Mouse (Mus musculus) forebrain, embryonic 15.5 days (tissue): ENCODE results near the gene Wrap53. TPM values are rescaled to one million over a fixed set of nuclear protein-coding genes. Genes with fewer than 3 reads are reported as not detected.

ENCODE experiments used
- ATAC-seq: fragments of 200-750 bp; cut with Nextera tagmentation; replicated peaks from 2 replicates; pipeline ENCODE4 v1.8.0; 2017; ENCODE audit warnings: mild to moderate bottlenecking, moderate TSS enrichment, moderate library complexity
- H3K27ac ChIP-seq: fragments of 300-500 bp; sonication (generic); replicated peaks from 2 replicates; pipeline ENCODE4 v1.5.1; 2015; ENCODE audit warnings: mild to moderate bottlenecking, inconsistent platforms
- H3K27me3 ChIP-seq: fragments of 300-500 bp; sonication (generic); 2 replicates; pipeline ENCODE4 v1.6.1; 2015; ENCODE audit warnings: inconsistent platforms
- H3K36me3 ChIP-seq: fragments of 300-500 bp; sonication (generic); 2 replicates; pipeline ENCODE4 v1.6.1; 2015; ENCODE audit warnings: mild to moderate bottlenecking, inconsistent platforms
- H3K4me1 ChIP-seq: fragments of 300-500 bp; sonication (generic); 2 replicates; pipeline ENCODE4 v1.6.1; 2015; ENCODE audit warnings: inconsistent platforms
- H3K4me2 ChIP-seq: fragments of 300-500 bp; sonication (generic); replicated peaks from 2 replicates; pipeline ENCODE4 v1.6.1; 2015; ENCODE audit warnings: mild to moderate bottlenecking, inconsistent platforms
- H3K4me3 ChIP-seq: fragments of 300-500 bp; sonication (generic); 2 replicates; pipeline ENCODE4 v1.5.1; 2015; ENCODE audit warnings: mild to moderate bottlenecking, inconsistent platforms
- H3K9ac ChIP-seq: fragments of 300-500 bp; sonication (generic); replicated peaks from 2 replicates; pipeline ENCODE4 v1.6.1; 2015; ENCODE audit warnings: mild to moderate bottlenecking, inconsistent platforms
- H3K9me3 ChIP-seq: fragments of 300-500 bp; sonication (generic); 2 replicates; pipeline ENCODE4 v1.6.1; 2016; ENCODE audit warnings: inconsistent platforms
- WGBS: fragments of 180-500 bp; shearing (Covaris S2); methylation state at CpG from one replicate; pipeline ENCODE4 v1.1.7; 2015; ENCODE audit warnings: mixed read lengths; 5-methylcytosine and 5-hydroxymethylcytosine counted together
- polyA plus RNA-seq: library from polyadenylated mRNA; unstranded; fragments of >200 nt; fragmentation: Nextera tagmentation; extraction: Ambion mirVana; gene quantifications from 2 replicates; pipeline ENCODE4 v1.2.1, GENCODE M21; 2015

The Wrap53 gene
- polyA plus RNA-seq, 1 experiment from 2014 or later: 26.3 TPM

DNA sequence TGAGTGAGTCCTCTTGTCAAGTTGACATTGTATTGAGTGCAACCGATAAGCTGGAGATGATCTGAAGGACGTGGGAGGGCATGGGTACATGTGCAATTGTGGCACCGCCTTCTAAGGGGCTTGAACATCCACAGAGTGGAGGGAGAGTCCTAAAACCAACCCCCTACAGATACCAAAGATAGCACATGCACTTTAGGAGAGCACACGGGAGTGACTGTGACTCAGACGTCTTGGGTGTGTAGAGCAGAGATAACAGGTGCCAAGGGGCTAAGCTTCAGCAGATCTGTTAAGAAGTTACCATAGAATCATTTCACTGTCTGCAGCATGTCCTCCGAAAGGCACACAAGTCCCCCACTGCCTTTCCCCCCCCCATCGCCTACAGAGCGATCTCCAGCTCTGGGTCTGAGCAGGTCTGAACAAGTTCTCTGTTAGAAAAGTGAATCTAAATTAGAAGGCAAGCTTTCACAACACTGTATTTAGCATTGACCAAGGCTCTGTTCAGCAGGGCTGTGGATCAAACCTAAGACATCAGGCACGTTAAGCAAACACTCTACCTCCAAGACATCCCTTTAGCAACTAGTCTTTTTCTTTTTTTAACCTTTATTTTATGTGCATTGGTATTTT, 58.4 kb downstream of the Wrap53 start:
- no peak overlapping the region for H3K4me3 ChIP-seq
- H3K36me3 ChIP-seq: no peaks in the 10 kb centered on the region
- 90% methylated on average over 9 of the region's 9 CpGs for WGBS
- H3K9me3 ChIP-seq: no peaks in the 10 kb centered on the region
- H3K27me3 ChIP-seq: no peaks in the 10 kb centered on the region
- H3K9ac ChIP-seq: no peak overlapping the region
- no peak overlapping the region for H3K27ac ChIP-seq
- ATAC-seq: no peak
- H3K4me2 ChIP-seq: no peak overlapping the region
- peaks cover 8% of the 10 kb centered on the region for H3K4me1 ChIP-seq

- no peaks in the 10 kb centered on the region for H3K9me3 ChIP-seq
- WGBS: 63% methylated on average over 4 of the region's 4 CpGs
- ATAC-seq: no peak
- H3K9ac ChIP-seq: no peak overlapping the region
- H3K4me2 ChIP-seq: no peak overlapping the region
- no peak overlapping the region for H3K27ac ChIP-seq
- H3K27me3 ChIP-seq: no peaks in the 10 kb centered on the region
- H3K4me3 ChIP-seq: no peak overlapping the region
- no peaks in the 10 kb centered on the region for H3K36me3 ChIP-seq
- H3K4me1 ChIP-seq: no peaks in the 10 kb centered on the region
Observed at GRCm38 (mm10) chr11:69519976-69520375, 60.1 kb downstream of the Wrap53 start.

DNA sequence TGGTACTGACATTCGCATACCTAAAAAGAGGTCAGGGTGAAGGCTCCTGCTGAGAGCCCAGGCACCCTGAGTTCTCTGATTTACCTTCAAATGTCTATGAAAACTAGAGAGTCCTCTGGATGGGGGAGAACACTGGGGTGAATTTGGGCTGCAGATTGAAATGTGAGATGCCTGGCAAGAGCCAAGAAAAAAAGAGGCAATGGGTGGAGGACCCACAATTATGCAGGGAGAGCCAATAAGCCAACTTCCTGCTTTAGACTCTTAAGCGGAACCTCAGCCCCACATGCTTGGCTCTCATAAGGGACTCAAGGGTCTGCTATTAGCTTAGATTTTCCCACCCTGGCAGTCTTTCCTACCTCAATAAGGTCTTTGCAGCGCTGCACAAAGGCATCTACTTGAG, 63.4 kb downstream of the Wrap53 start:
- no peak overlapping the region for H3K4me2 ChIP-seq
- H3K9me3 ChIP-seq: no peaks in the 10 kb centered on the region
- H3K27me3 ChIP-seq: no peaks in the 10 kb centered on the region
- no peak overlapping the region for H3K27ac ChIP-seq
- 88% methylated on average over 3 of the region's 3 CpGs for WGBS
- no peak for ATAC-seq
- H3K36me3 ChIP-seq: no peaks in the 10 kb centered on the region
- no peak overlapping the region for H3K9ac ChIP-seq
- H3K4me3 ChIP-seq: no peak overlapping the region
- no peaks in the 10 kb centered on the region for H3K4me1 ChIP-seq

GRCm38 (mm10) chr11:69516151-69516640, 63.9 kb downstream of the Wrap53 start:
- Histone ChIP-seq H3K36me3 (no peaks in the 10 kb centered on the region), H3K9me3 (no peaks in the 10 kb centered on the region), H3K27ac (no peak overlapping the region), H3K9ac (no peak overlapping the region), H3K4me2 (no peak overlapping the region), H3K27me3 (no peaks in the 10 kb centered on the region), H3K4me3 (no peak overlapping the region), H3K4me1 (no peaks in the 10 kb centered on the region)
- 73% methylated on average over 15 of the region's 15 CpGs for WGBS
- no peak for ATAC-seq

DNA sequence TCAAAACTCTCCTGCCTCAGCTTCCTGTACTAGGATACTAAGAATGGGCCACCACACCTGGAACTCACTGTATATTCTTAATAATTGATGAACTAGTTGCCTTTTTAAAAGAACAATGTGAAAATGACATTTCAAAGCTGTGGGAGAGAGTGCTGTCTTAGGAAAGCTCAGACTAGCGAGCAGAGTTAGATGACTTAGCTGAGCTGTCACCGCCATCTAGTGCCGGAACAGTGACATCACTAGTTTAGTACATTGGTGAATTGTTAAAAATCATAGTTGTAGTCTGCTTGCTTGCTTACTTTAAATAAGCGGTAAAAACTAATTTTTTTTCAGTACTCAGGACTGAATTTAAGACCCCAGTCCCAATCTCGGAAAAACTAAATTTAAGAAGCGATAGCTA, 66.2 kb downstream of the Wrap53 start:
- ATAC-seq: peak; percentile 53
- Histone ChIP-seq H3K9ac (no peak overlapping the region), H3K4me2 (no peak overlapping the region), H3K27ac (no peak overlapping the region), H3K27me3 (no peaks in the 10 kb centered on the region), H3K4me3 (no peak overlapping the region), H3K36me3 (no peaks in the 10 kb centered on the region), H3K4me1 (no peaks in the 10 kb centered on the region), H3K9me3 (no peaks in the 10 kb centered on the region)
- WGBS: 8% methylated on average over 6 of the region's 6 CpGs

Other genes with a start within 250 kb of the Wrap53 start
- gene Rnf227, start 239.8 kb downstream of the Wrap53 start, polyA plus RNA-seq: 115 and 127 TPM in 2 replicates
- 127 and 138 TPM in 2 replicates for gene Chd3, start 210.8 kb downstream of the Wrap53 start, polyA plus RNA-seq
- 89.4 and 91.9 TPM in 2 replicates for gene Naa38, start 184.8 kb downstream of the Wrap53 start, polyA plus RNA-seq
- 44.3 and 45.9 TPM in 2 replicates for gene Cyb5d1, start 184.6 kb downstream of the Wrap53 start, polyA plus RNA-seq
- gene Tmem88, start 182.0 kb downstream of the Wrap53 start, polyA plus RNA-seq: 5.9 and 6.7 TPM in 2 replicates
- gene Kdm6b, start 166.6 kb downstream of the Wrap53 start, polyA plus RNA-seq: 56.6 and 58.9 TPM in 2 replicates
- gene Dnah2, start 31.1 kb downstream of the Wrap53 start, polyA plus RNA-seq: 2.7 and 3.1 TPM in 2 replicates
- 107 and 114 TPM in 2 replicates for gene Efnb3, start 20.1 kb downstream of the Wrap53 start, polyA plus RNA-seq
- 112 and 115 TPM in 2 replicates for gene Trp53, start 104 bp upstream of the Wrap53 start, polyA plus RNA-seq
- 22.2 and 25.9 TPM in 2 replicates for gene Atp1b2, start 25.7 kb upstream of the Wrap53 start, polyA plus RNA-seq
- gene Shbg, start 37.6 kb upstream of the Wrap53 start, polyA plus RNA-seq: not detected in 2 replicates
- gene Sat2, start 41.8 kb upstream of the Wrap53 start, polyA plus RNA-seq: 22.9 and 25.2 TPM in 2 replicates
- gene Fxr2, start 52.7 kb upstream of the Wrap53 start, polyA plus RNA-seq: 41.0 and 46.1 TPM in 2 replicates
- gene Sox15, start 75.1 kb upstream of the Wrap53 start, polyA plus RNA-seq: not detected in 2 replicates
- gene Mpdu1, start 82.4 kb upstream of the Wrap53 start, polyA plus RNA-seq: 89.1 and 91.0 TPM in 2 replicates
- 6.7 and 7.7 TPM in 2 replicates for gene Cd68, start 85.9 kb upstream of the Wrap53 start, polyA plus RNA-seq
- 547 and 583 TPM in 2 replicates for gene Eif4a1, start 92.2 kb upstream of the Wrap53 start, polyA plus RNA-seq
- 89.2 and 102 TPM in 2 replicates for gene Senp3, start 101.8 kb upstream of the Wrap53 start, polyA plus RNA-seq
- gene Tnfsf13, start 105.5 kb upstream of the Wrap53 start, polyA plus RNA-seq: 0.38 TPM in 1 of 2 replicates, not detected in the other
- gene Tnfsf12, start 115.6 kb upstream of the Wrap53 start, polyA plus RNA-seq: 1.6 TPM in 2 replicates
- gene Tnfsfm13, start 115.8 kb upstream of the Wrap53 start, polyA plus RNA-seq: 1.0 and 1.1 TPM in 2 replicates
- 17.5 and 19.2 TPM in 2 replicates for gene Polr2a, start 178.4 kb upstream of the Wrap53 start, polyA plus RNA-seq
- gene Slc35g3, start 181.7 kb upstream of the Wrap53 start, polyA plus RNA-seq: 0.28 and 0.56 TPM in 2 replicates
- gene Zbtb4, start 185.7 kb upstream of the Wrap53 start, polyA plus RNA-seq: 2.8 and 3.2 TPM in 2 replicates
- 1.2 and 1.4 TPM in 2 replicates for gene Chrnb1, start 215.7 kb upstream of the Wrap53 start, polyA plus RNA-seq
- 6.2 and 6.7 TPM in 2 replicates for gene Fgf11, start 221.6 kb upstream of the Wrap53 start, polyA plus RNA-seq
- gene Tmem102, start 225.4 kb upstream of the Wrap53 start, polyA plus RNA-seq: 0.61 and 0.98 TPM in 2 replicates
- gene Gm39566, start 235.0 kb upstream of the Wrap53 start, polyA plus RNA-seq: not detected in 2 replicates
- not detected in 2 replicates for gene Spem2, start 238.2 kb upstream of the Wrap53 start, polyA plus RNA-seq
- 0.33 and 0.36 TPM in 2 replicates for gene Spem1, start 241.9 kb upstream of the Wrap53 start, polyA plus RNA-seq